Mouse (Mus musculus) cerebellum, postnatal 25 days (tissue): ENCODE data around the gene Prap1.

Experiments used
- DNase-seq, 2 experiments: peaks; one replicate each; pipeline ENCODE4 v3.0.0; 2021; ENCODE audit warnings: mixed read lengths in 2 of 2

Prap1 gene

DNA sequence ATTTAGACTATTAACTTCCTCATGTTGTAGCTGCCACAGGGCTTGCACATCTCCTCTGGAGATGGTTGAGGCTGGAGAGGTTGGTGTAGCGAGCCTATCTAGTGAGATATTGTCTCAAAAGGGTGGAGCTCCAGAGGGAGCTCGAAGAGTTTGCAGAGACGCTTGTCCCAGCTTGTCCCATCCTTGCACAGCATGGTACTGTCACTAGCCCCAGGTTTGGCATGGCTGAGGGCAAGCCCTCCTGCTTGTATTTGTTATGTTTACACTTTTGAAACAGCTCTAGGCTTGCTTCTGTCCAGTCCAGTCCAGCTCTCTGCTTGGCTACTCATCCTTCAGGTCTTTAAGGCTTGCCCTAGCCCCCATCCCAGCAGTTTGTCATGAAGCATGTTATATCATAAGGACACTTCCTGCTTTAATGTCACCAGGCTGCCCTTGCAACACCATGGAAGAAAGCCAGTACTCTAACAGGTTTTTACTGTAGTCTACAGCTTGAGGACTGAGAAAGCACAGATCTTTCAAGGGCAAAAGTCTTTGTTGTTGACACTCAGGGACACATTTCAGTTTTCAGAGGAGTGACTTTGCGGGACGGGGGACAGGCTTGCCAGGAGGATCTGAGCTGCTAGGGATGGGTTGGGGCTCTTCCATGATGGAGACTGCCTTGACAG is 42.0 kb downstream of the Prap1 start:
- no peak for DNase-seq

DNA sequence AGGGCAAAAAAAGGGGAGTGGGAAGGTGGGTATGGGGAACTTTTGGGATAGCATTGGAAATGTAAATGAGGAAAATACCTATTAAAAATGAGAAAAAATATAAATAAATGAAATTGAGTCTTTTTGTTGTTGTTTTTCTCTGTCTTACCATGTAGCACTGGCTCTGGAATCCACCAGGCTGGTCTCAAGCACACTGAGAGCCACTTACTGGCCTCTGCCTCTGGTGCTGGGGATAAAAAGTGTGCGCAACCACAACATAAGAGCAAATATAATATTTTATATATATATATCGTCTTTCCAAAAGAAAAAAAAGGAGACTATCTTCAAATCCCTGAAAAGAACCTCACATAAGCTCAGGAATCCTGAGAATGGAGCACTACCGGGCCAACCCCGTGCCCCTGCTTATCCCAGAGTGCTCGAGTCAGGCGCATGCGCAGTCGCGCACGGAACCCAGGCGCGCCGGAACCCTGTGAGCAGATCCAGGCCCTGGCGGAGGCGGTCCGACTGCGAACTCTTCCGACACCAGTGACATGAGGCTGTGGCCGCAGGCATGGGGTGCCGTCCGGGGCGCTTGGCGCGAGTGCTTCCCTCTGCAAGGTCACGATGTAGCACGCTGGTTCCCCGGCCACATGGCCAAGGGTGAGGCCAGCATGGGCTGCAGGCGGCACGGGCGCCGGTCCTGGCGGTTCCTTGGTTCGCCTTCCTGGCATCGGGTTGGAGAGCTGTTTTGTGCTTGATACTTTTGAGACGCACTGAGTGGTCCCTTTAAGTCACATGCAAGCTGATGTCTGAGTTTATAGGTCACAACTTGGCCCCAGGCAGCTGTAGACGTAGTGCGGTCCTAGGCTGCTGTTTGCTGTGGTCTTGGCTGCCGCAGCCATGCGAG is 44.2 kb downstream of the Prap1 start, which contains the start of gene Mtg1:
Gene Mtg1, plus strand, starts transcription at position 430 of the 886 bp plus-strand sequence.
- peak; percentile 98 to 99 for DNase-seq

DNA sequence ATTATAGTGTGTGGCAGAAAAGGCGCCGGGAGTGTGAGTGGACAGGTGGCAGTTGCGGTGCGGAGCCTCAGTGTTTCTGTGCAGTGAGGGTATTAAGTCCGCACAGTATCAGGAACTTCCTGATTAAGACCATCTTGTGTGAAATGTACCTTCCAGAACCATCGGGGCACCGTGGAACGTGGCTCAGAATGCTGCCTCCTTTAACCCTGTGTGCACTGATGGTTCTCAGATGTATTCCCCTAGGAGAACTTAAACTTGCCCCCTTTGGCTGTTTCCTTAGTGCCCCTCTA is 44.8 kb downstream of the Prap1 start:
- no peak for DNase-seq

DNA sequence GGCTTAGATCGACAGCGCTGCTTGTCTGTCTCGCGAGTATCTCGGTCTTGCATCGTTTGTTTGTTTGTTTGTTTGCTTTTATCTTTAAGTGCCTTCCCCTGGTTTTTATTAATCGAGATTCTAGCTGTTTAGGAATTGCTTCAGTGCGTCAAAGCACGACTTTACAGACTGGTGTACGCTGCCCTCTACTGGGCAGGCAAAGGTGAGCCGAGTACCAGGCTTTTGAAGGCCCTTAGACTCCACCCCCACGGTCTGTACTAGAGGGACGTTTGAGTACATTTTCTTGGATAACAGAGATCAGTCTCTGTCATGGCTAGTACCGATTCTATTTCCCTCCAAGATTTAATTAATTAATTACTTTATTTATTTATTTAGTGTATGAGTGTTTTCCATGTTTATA is 48.2 kb downstream of the Prap1 start:
- peak; percentile 72 to 84 for DNase-seq

DNA sequence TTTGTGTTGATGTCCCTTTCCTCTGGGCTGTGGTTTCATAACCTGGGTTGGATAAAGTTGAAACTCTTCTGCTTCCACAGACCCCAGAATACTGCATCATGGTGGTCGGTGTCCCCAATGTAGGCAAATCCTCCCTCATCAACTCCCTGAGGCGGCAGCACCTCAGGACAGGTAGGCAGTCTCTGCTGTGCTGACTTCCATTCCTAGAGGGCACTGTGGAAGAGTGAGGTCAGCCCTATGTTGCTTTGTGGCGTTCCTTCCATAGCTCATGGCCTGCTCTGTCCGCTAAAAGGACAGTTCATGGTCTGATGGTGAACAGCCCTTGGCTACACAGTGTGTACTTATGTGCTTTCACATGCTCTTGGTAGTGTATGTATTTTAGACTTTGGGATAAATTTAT is 51.4 kb downstream of the Prap1 start:
- peak in 1 of 2 experiments; percentile 19 for DNase-seq
